Mouse (Mus musculus) olfactory bulb, adult 2 months (tissue): Measurements from ENCODE around the gene Dlgap1.

Source experiments
- CTCF ChIP-seq: fragments of 200-500 bp; IDR thresholded peaks from 2 replicates; pipeline ENCODE4 v1.5.1; 2012; ENCODE audit warnings: low read depth, mild to moderate bottlenecking, low read length, moderate library complexity; ENCODE audit not compliant: insufficient read depth
- POLR2A ChIP-seq: fragments of 200-500 bp; IDR thresholded peaks from 2 replicates; pipeline ENCODE4 v1.6.1; 2012; ENCODE audit warnings: mild to moderate bottlenecking, low read depth, low read length, moderate library complexity; ENCODE audit not compliant: insufficient read depth

DNA sequence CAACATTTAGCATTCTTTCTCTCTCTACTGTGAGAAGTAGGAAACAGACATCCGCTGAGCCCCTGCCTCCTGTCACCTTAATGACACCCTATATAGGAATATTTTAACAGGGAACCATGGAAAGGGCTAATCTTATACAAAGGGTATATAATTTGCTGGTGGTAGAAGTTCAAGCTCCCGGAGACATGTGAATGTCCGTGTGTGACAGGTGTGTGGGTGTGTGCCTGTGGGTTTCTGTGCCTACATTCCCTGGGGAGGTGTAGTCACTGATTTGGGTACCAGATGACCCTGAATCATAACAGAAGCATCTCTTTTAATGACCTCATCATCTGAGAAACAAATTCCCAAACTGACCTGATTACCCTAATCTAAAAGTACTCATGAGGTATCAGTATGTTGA, 445.3 kb downstream of the Dlgap1 start:
- TF ChIP-seq CTCF (no peak), POLR2A (no peak)
